In the genomic region with DNA sequence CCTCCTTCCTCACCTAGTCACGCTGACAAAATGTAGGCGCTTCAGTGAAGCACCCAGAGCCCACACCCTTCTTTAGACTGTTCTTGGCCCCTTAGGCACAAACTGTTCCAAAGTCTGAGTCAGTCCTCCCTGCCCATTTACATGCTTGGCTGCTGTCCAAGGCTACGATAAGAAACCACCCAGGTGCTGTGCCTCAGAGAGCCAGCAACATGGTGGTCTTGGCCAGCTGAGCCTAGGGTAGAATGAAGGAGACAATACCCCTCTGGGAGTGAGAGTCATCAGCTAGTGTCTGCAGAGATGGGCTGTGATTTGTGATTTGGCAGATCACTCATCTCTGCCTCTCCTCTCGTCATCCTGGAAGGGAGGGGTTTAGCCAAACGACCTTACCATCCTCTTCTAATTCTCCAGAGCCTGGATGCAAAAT, we compare ENCODE assay signal across 9 mouse cellular contexts.
DNase-seq lines count a peak whose midpoint lies in the region; ATAC-seq and TF ChIP-seq lines count a peak whose summit lies in the region.
"Had no signal": no experiment of that assay in that cellular context is flagged by ENCODE, and none has a peak within 500 bp of the region (broad histone marks: within the 10 kb centered on the region; RNA-seq: fewer than 3 reads in every experiment).

No protein-coding gene starts in this region.

- peak; percentile 48 for TF ChIP-seq EP300 in stomach, postnatal 0 days (optimal IDR thresholded peaks at IDR 0.05)

- peak; percentile 77 for ATAC-seq in forebrain, embryonic 15.5 days (replicated peaks)
- peak; percentile 88 for ATAC-seq in stomach, postnatal 0 days (ENCODE audit: low FRiP score, low TSS enrichment)

- 48% methylated on average over 5 of the region's 5 CpGs for WGBS in forebrain, embryonic 15.5 days
- 88% methylated on average over 5 of the region's 5 CpGs for WGBS in forebrain, embryonic 10.5 days
- 36% methylated on average over 5 of the region's 5 CpGs for WGBS in stomach, postnatal 0 days

- H3K4me1 ChIP-seq in forebrain, embryonic 15.5 days = 0 out of 2 replicates have a peak, but pooled peaks cover 5% of the 10 kb centered on the region
- H3K4me1 ChIP-seq in forebrain, embryonic 10.5 days = no peaks in the 10 kb centered on the region
- no peaks in the 10 kb centered on the region for H3K4me1 ChIP-seq in stomach, postnatal 0 days (replicated peaks; ENCODE audit: control insufficient read depth, insufficient read depth)

- H3K4me3 ChIP-seq in forebrain, embryonic 15.5 days = no peak overlapping the region
- no peak overlapping the region for H3K4me3 ChIP-seq in forebrain, embryonic 10.5 days
- H3K4me3 ChIP-seq in stomach, postnatal 0 days (ENCODE audit: low read depth, low read length) = no peak overlapping the region
- H3K4me3 ChIP-seq: heart, adult 2 months had no signal

- DNase-seq in forebrain, embryonic 10.5 days (ENCODE audit: extremely low spot score, low spot score) = no peak
- peak; percentile 22 for DNase-seq in ovary, postnatal 14 days (ENCODE audit: low spot score)
- no peak for DNase-seq in ovary, postnatal 36 days (ENCODE audit: low spot score)
- peak; percentile 16 for DNase-seq in kidney, postnatal 10 days
- peak; percentile 79 for DNase-seq in stomach, postnatal 0 days (ENCODE audit: low spot score)
- DNase-seq in embryo, embryonic 10 days (ENCODE audit: low spot score) = no peak
- no peak for DNase-seq in thymus, postnatal 4 days

- no peak overlapping the region for H3K27ac ChIP-seq in forebrain, embryonic 15.5 days (replicated peaks)
- H3K27ac ChIP-seq in forebrain, embryonic 10.5 days = no peak overlapping the region
- H3K27ac ChIP-seq in stomach, postnatal 0 days (replicated peaks) = 0 out of 2 replicates have a peak overlapping the region, but pooled peaks have one; percentile 26
- H3K27ac ChIP-seq: heart, adult 2 months had no signal

- TF ChIP-seq CTCF in stomach, postnatal 0 days (IDR thresholded peaks at IDR 0.05; ENCODE audit: low read depth) = no peak

- no peak overlapping the region for H3K4me2 ChIP-seq in forebrain, embryonic 15.5 days (replicated peaks)
- no peak overlapping the region for H3K4me2 ChIP-seq in stomach, postnatal 0 days (replicated peaks; ENCODE audit: low read depth)

- H3K27me3 ChIP-seq in forebrain, embryonic 15.5 days = no peaks in the 10 kb centered on the region
- H3K27me3 ChIP-seq in forebrain, embryonic 10.5 days (ENCODE audit: poor library complexity, severe bottlenecking) = no peaks in the 10 kb centered on the region
- no peaks in the 10 kb centered on the region for H3K27me3 ChIP-seq in stomach, postnatal 0 days (ENCODE audit: control insufficient read depth, insufficient read depth, low read length)

- H3K36me3 ChIP-seq in forebrain, embryonic 15.5 days = no peaks in the 10 kb centered on the region
- no peaks in the 10 kb centered on the region for H3K36me3 ChIP-seq in forebrain, embryonic 10.5 days (replicated peaks)
- H3K36me3 ChIP-seq in stomach, postnatal 0 days (ENCODE audit: control insufficient read depth, insufficient read depth, low read length) = no peaks in the 10 kb centered on the region

- H3K9ac ChIP-seq in forebrain, embryonic 15.5 days (replicated peaks) = no peak overlapping the region
- H3K9ac ChIP-seq in stomach, postnatal 0 days (ENCODE audit: low read length) = no peak overlapping the region

- H3K9me3 ChIP-seq in forebrain, embryonic 15.5 days = no peaks in the 10 kb centered on the region
- H3K9me3 ChIP-seq in forebrain, embryonic 10.5 days = no peaks in the 10 kb centered on the region
- no peaks in the 10 kb centered on the region for H3K9me3 ChIP-seq in stomach, postnatal 0 days (ENCODE audit: control insufficient read depth, low read length)

Comparison
In these comparisons a context has a peak if more than half of its experiments do, and no peak if none do; other contexts are left out.
1. DNase-seq: peak in ovary, postnatal 14 days (single experiment), kidney, postnatal 10 days (single experiment) and stomach, postnatal 0 days (single experiment); none in forebrain, embryonic 10.5 days (single experiment), ovary, postnatal 36 days (single experiment), embryo, embryonic 10 days (single experiment) and thymus, postnatal 4 days (single experiment).